Mouse (Mus musculus) kidney, postnatal 14 days (tissue): ENCODE results near the gene Btg4.

Source experiments
- DNase-seq: peaks from one replicate; pipeline ENCODE4 v3.0.0; 2022; ENCODE audit warnings: mixed read lengths

Btg4 gene

DNA sequence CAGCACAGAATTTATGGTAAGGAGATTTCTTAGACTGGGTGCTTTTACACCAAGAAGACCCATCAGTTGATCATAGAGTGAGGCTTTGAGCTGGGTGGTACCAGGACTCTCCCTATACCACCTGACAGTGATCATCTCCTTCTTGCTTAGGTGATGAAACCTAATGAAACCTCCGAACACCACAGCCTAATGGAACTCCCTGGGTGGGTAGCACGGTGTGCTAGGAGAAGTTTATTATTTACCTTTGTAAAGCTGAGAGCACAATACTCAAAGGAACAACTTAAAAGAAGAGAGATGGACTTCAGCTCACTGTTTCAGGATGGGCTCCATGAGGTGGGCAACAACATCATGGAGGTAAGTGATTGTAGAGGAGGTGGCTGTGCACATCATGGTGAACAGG lies at the start of gene Btg4:
Gene Btg4, plus strand, starts transcription at position 301 of the 400 bp plus-strand sequence.
- no peak for DNase-seq

DNA sequence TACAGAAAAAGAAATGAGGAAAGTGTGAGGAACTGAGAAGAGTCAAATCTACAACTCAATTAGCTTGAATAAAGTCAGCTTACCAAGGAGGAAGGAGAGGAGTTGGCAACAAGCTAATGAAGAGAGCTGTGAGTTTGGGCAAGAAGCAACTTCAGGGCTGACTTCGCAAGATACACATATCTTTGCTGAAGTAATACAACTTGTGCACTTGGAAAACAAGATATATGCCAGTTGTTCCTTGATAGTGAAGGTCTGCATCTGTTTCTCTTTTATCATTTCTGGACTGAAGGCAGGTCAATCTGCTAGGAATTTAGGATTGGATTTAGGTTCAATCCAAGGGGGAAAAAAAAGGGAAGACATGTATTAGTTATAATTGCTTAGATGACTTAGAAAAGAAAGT lies 47.1 kb upstream of the Btg4 start:
- no peak for DNase-seq

DNA sequence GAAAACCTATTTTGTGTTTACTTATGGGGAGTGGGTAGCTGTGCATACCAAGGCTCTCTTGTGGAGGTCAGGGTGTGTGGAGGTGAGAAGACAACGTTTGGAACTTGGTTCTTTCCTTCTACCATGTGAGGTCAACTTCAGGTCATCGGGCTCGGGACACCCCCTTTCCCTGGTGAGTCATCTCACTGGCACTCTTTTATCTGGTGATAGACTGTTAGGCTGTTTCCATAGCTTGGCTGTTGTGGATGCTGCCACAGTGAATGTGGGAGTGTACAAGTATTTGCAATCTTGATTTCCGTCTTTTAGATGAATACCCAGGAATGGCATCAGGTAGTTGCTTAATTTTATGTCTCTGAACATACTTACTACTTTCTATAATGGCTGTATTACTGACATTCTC lies 45.0 kb upstream of the Btg4 start:
- no peak for DNase-seq

DNA sequence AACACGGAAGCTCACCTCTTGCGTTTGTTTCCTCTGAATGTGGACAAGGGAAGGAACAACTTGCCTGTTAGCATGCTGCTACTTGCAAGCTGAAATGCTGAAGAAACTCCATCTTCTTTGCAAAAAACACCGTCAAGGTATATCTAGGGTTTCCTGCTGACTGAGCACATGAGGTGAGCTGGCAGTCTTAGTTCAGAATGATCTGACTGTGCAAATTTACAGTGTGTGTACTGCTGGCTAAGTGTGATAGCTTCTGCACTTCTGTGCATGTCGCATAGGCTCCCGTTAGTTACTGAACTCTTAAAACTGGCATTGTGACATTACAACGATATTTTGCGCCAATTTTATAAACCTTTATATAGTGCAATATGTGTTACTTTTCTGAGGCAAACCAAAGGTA lies 41.0 kb upstream of the Btg4 start:
- DNase-seq: no peak

DNA sequence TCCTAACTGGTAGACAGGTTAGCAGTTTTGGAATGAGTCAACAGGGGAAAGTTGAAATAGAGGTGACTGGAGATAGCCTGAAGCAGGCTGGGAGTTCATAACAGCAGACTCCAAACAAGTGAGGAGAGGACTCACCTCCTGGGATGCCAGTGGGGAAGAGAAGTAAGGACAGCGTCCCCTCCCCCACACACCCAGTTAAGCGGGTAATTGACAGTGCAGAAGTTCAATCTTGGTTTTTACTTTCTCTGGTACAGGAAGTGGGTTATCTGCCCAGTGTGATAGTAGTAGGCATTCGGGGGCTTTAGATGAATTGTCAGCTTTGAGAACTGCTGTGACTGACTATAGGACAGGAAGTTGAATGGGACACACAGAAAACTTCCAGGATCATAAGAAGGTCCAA lies 40.4 kb upstream of the Btg4 start:
- no peak for DNase-seq

DNA sequence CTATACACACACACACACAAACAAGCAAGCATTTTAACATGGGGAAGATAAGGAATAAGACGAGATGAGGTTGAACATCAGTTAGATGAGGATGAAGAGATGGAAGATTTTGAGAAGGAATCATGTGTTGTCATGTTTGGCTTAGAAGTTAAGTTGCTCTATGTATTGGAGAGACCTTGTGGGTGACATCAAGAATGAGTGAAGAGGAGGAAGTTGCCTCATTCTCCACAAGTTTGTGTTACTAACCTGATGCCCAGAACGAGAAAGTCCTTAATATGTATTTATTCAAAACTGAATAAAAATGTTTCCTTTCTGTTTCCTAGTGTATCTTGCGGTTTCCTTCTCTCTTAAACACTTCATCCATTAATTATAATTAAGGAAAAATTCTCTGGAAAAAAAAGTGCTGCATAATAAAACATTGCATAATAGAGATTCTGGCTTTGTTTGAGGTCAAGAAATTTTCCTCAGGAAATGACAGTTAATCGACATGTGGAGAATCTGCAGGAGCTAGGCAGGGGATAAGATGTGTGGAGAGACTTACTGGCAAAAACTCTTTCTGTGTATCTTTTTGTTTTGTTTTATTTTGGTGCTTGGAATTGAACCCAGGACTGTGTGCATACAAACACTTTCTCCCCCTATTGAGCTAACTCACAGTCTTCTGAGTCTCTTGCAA lies 39.4 kb upstream of the Btg4 start:
- no peak for DNase-seq

DNA sequence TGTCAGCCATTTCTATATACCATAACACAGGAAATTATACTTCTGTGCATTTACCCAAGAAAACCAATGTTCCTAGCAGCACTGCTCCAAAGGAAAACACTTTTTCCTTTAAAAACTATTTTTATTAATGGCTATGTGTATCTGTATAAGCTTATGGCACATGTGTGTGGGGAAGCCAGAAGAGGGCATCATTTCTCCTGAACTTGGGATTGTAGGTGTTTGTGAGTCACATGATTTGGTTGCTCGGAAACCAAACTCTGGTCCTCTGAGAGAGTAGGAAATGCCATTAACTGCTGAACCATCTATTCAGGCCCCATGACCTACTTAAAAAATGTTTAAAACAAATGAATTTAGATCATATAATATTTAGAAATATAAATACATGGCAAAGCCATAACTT lies 33.7 kb upstream of the Btg4 start:
- no peak for DNase-seq

DNA sequence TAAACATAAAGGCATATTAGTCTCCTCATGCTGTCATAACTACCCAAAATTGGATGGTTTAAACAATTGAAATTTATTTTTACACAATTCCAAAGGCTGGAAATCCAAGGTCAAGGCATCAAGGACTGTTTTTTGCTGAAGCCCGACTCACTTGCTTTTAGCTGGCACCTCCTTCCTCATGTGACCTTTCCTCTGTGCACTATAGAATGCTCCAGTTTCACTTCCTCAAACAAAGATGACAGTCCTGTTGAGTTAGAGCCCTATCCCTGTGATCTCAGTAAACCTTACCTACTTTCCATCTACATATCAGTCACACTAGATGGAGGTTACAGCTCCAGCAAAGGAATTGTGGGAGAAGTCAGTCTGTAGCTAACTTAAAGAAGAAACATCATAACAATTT lies 30.6 kb upstream of the Btg4 start:
- no peak for DNase-seq

DNA sequence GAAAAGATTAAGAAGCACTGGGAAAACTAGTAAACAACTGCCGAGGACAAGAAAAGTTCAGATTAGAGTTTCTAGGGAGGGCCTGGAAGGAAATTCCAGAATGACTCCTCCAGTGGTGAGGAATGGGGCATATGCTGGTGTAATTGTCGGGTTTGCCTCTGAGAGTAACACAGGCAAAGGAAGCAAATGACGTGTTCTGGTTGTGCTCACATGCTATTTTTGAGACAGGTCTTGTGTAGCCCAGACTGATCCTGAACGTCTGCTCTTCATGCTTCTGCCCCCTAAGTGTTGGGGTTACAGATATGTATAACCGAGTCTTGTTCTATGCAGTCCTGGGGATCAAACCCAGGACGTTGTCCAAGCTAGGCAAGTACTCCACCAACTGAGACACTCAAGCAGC lies 29.1 kb upstream of the Btg4 start:
- no peak for DNase-seq

DNA sequence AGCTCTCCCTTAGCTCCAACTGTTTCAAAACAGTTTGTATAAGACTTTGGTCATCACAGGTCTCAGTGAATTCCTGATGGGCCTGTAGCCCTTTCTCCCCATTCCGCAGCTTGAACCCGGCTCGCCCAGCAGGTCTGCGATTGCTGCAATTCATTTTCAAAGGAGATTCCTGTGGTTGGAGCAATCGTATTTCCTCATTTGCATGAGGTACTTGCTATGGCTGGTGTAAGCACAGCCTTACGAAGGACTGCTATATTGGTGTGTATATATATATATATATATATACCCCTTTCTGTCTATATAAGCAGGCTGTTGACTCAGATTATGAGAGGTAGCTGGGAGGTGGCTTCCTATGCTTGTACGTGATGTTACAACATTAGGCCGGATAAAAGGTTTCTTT lies 28.4 kb upstream of the Btg4 start:
- DNase-seq: no peak

DNA sequence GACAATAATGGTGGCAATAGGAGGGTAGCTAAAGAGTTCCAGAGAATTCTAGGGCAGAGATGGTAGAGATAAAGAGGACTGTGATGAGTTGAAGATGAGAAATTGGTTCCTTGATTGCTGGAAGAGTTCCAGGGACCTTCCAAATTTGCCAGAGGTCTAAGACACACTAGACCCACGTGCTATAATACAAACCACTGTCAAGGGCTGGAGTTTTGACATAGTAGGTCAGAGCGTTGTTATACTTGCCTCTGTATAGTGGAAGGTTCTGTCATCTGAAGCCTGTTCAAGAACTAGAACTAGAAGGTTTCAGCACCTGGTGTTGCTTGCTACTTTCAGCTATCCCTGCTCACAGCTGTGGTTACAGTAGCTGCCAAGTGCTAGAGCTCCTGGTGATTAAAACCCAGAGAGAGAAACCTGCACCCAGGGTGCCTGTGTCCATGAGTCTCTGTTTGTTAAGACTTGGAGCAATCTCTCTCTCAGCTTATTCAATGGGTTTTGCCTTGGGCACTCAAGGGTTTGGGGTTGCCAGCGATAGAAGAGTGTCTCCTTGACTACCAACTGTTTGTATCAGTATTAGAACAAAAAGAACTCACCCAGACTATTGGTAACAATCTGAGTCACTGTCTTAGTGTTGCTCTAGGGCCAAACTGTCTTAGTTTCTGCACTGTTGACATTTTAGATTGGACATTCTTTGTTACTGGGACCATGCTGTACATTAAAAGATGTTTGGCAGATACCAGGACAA lies 27.7 kb upstream of the Btg4 start:
- DNase-seq: no peak

DNA sequence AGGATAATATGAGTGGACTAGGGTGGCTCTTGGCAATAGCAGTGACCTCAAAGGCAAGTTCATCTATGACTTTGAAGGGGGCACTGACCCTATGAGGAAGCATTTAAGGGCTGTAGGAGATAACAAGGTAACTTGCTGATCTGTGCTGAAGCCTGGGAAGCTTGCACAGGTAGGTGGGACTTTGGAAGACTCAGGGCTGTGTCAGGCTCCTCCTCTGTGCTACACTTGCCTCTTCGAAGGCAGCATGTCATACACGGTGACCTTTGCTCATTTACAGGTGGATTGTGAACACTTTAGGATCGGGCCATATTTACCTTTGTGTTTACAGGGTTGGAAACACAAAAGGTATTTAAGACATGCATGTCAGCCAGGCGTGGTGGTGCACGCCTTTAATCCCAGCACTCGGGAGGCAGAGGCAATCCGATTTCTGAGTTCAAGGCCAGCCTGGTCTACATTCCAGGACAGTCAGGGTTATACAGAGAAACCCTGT lies 19.2 kb upstream of the Btg4 start:
- no peak for DNase-seq

DNA sequence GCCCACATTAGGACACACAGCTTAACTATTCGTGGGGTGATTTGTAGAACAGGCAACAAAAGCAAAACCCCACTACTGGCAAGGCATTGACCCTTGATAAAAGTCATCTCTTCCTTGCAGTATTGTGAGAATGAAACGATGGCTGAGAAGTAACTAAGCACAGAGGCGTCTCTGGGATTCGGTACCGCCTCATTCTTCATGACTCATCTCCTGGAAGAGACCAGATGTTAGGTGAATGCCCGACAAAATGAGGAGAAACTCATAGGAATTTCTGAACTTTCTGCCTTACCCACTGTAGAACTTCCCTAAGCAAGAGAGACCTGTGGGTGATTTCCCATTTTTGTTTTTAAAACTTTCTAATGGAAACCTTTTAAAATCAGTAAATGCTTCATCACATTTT lies 18.6 kb upstream of the Btg4 start:
- DNase-seq: no peak

DNA sequence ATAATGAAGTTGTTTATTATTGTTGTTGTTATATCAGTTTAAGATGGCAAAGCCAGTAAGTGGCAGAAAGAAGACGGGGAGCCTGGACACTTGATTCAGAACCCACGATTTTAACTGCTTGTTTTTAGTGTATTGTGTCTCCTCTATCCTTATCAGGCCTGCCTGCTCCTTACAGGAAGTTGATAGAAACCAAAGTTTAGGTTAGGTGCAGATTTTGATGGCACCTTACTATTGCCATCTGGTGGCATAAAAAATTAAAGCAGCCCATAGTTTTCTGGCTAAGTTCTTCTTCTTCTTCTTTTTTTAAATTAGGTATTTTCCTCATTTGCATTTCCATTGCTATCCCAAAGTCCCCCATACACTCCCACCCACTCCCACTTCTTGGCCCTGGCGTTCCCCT lies 8.5 kb upstream of the Btg4 start:
- peak; percentile 16 for DNase-seq

DNA sequence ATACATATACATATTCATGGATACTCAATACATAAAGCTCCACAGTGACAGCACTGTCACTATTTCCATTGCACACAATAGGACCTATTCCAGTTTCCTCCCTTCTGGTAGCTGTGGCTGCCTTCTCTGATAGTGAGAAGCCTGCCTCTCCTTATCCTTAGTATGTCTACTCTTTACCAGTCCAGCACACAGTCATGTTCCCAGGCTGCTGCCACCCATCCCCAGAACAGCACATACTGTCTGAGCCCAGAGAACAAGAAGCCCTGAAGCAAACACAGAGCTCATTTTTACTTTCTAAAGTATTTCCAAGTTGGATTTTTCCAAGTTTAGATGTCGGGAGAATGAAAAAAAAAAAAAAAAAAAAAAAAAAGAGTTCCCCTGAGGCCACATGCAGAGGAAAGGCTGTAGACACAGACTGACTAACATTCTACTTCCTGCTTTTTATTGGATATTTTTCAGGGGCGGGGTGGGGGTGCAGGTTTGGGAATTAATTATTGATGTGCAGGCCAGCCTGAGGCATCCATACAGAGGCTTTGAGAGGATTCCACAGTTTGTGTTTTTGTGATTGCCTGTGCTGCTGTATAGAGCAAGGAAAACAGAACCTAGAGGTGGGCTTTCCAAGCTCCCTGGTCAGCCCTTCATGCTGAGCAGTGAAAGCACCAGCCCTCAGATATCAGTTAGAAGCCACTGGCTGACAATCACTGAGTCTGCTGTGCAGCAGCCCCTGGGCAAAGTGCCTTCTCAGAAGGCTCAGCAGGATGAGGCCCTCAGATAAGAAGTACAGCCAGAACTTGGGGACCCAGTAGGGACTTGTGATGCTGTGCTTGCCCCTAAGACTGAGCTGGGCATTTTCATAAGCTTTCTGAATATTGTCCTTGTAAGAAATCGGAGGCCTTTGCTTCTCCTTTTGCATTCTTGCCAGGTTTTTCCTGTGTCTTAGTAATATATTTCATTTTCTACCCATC lies 4.1 kb upstream of the Btg4 start:
- peak; percentile 46 for DNase-seq

DNA sequence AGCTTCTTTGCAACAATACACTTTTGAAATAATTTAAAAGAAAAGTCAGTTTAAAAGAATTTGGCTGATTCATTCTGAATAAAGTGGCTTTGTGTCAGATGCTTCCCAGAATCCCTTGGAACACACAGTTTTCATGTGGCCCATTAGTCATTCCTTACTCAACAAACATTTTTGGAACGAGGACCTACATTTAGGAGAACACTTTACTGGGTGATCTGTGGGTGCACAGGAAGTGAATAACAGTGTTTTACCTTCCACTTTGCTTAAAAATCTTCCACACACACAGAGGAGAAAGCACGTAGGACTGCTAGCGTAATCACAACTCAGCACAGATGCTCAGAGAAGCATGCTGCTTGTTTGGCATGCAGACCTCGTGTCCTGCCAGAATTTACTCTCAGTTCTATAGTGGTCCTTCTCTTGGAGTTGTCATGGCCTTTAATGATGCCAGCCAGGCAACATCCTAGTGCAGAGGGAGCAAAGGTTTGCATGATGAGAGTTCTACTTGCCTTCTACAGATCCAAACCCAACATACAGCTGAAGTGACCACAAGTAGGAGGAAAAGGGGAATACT lies 1.7 kb upstream of the Btg4 start:
- no peak for DNase-seq

DNA sequence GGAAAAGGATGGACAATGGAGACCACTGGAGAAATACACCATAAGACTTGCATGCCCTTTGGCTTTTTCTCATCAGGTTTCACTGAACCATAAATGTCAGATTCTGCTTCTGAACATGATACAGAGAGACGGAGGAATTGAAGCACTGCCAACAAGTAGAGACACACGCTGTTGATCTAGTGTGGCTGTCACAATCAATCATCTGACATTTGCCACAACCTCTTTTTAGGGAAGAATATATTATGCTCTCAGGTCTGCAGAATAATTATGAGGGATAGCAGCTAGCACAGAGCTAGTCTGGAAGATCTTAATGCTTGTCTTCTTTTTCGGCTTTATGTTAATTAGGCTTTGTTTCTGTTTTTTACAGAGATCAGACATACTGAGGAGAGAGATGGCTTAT lies 7.5 kb downstream of the Btg4 start:
- DNase-seq: no peak

DNA sequence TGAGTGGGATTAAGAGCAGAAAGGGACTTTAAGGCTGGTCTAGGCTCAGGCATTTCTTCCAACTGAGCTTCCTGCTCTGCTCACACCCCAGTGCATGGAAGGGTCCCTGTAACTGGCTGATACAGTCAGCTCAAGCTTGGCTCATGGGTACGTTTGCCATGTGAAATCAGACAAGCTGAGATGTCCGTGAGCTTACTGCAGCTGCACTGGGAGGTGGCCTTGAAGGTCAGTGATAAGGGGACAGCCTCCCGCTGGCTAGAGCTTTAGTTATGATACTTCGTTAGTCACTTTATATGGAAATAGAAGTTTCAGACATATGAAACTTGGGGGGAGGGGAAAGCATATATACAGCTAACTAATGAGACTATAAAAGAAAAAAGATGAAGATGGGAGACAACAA lies 10.1 kb downstream of the Btg4 start:
- no peak for DNase-seq

DNA sequence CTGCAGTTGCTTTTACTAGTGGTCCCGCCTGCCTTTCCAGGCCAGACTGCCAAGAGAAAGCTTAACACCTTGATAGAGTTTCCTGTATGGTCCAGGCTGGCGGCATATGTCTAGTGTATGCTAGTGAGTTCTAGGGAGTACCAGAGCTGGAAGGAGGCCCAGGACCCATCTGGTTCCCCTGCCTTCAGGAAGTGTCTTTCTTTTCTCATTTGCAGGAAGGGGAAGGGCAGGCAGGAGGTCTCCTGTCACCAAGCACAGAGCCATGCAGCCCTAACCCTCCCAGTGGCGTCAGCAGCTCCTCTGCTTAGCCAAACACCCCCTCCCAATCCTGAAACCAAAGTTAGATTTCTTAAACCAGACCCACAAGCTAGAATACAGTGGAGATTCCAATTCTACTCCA lies 15.1 kb downstream of the Btg4 start:
- DNase-seq: peak; percentile 64

DNA sequence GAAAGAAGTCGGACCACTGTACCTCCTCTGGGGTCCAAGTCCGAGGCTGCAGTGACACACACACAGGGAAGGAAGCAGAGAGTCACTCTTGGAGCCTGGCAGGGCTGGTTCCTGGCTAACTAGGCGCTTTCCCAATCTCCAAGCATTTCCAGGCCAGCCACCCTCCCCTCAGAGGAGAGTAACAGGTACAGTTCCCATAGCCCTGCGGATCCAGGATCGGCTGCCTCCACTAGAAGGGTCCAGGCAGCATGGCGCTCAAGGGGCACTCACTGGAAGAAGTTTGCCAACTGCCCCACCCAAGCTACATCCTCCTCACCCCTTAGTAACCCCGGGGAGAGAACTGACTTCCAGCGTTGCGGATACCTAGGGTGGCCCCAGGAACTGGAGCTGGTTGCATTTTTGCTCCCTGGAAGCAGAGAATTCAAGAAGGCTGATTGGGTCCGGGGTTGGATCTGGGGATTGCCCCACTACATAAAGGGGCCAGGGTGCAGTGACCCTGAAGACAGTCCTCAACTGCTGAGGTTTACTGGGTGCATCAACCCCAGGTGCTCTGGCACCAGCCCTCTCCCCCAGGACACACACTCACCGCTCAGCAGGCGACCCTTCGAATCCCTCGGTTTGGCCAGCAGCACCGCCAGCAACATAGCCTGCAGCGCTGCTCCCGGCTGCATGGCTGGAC lies 15.7 kb downstream of the Btg4 start:
- peak; percentile 23 for DNase-seq

DNA sequence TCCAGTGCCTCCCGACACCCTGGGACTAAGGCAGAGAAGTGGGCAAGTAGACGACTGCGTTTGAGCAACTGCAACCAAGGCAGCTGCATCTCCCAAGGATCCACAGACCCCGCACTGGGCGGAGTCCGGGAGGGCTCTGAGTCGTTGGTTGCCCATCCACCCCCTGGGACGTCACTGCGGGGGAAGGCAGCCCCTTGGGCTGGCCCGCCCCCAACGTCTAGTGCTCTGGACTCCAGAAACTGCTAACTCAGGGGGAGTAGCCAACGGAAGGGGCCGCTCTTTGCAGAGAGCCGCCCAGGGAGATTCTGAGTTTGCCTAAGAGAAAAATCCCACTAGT lies 16.2 kb downstream of the Btg4 start, which contains the start of gene Layn:
Gene Layn, minus strand, starts transcription at position 116 of the 337 bp plus-strand sequence.
- peak; percentile 94 for DNase-seq

DNA sequence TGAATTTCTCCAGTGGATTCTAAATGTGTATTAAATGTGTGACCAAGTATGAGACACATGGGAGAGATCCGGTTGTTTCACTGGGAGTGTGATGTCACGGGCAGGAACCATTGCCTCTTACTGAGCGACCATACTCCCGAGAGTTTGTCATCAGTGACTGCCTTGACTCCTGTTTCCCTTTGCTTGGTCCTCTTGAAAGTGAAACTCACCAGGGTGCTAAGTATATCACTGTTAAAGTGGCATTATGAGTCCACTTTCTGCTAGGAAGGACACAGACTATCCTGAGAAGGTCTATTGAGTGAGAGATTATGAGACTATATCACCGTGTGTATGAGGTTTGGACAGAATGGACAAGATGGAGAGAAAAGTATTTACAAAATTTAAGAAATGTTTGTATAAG lies 20.9 kb downstream of the Btg4 start:
- no peak for DNase-seq

DNA sequence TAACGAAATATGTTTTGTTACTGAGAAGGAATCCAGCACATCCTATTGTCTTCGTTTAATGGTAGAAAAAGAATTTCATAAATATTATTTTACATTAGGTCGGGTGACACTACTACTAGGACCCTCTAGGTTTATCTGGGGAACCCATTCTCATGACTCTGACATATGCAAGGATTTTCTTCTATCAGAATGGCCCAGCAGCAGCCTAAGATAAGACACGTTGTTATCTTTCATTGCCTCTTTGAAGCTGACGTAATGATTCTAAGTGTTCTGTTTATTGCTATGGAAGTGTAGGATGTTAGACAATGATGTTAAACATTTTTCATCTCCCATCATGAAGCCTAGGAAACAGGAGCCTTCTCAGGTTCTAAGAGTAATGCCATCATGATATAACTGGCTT lies 33.0 kb downstream of the Btg4 start:
- DNase-seq: no peak
